Mouse (Mus musculus) testis, adult 2 months (tissue): Measurements from ENCODE around the gene Fam20a.

Experiments
- CTCF ChIP-seq: fragments of 200-500 bp; IDR thresholded peaks from 2 replicates; pipeline ENCODE4 v1.5.1; 2012; ENCODE audit warnings: low read depth, mild to moderate bottlenecking, inconsistent platforms, low read length, moderate library complexity; ENCODE audit not compliant: control insufficient read depth, insufficient read depth, insufficient replicate concordance
- POLR2A ChIP-seq: fragments of 200-500 bp; IDR thresholded peaks from 2 replicates; pipeline ENCODE4 v1.6.1; 2012; ENCODE audit warnings: low read depth, mild to moderate bottlenecking, inconsistent platforms, low read length, moderate library complexity; ENCODE audit not compliant: control insufficient read depth

DNA sequence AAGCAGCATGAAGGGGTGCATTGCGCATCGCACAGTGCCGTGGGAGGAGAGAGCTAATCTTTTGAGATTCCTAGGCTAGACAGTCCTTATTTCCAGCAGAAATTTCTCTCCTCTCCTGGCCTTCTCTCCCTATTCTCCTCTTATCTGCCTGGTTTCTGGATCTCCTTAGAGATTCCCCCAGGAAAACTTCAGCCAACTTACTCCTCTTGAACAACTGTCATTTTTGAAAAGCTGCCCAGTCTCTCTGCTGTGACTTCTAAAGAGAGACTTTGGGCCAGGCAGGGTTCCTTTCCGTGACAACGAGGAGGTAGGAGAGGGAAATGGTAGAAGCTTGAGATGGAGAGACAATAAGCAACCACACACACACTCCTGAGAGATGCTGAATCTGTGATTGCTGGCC is 4.6 kb downstream of the Fam20a start:
- TF ChIP-seq CTCF (no peak), POLR2A (no peak)
